Mouse (Mus musculus) CH12.LX (cell line): Measurements from ENCODE around the gene Col18a1. TPM values are rescaled to one million over a fixed set of nuclear protein-coding genes. Genes with fewer than 3 reads are reported as not detected.
A peak's percentile ranks its signal among the peaks of the same experiment; 100 is the strongest.

Experiments
- DNase-seq: peaks from one replicate; pipeline ENCODE4 v3.0.0-alpha.2; 2013; ENCODE audit errors: extremely low read depth
- H3K27ac ChIP-seq: 2 replicates; pipeline ENCODE4 v1.5.1; 2012; ENCODE audit warnings: low read depth, mild to moderate bottlenecking, control low read depth, moderate library complexity; ENCODE audit not compliant: insufficient read depth
- H3K27me3 ChIP-seq: replicated peaks from 2 replicates; pipeline ENCODE3; 2012; ENCODE audit warnings: inconsistent platforms
- H3K36me3 ChIP-seq, 2 experiments: replicated peaks in 1 of 2; 2 replicates each; pipeline versions ENCODE3 to v1.6.1; 2012; ENCODE audit warnings: inconsistent platforms in 1 of 2, low read length in 1 of 2, mild to moderate bottlenecking in 1 of 2, mixed read lengths in 1 of 2, moderate library complexity in 1 of 2; ENCODE audit not compliant: control insufficient read depth in 1 of 2, insufficient read depth in 1 of 2
- H3K4me1 ChIP-seq, 2 experiments: 2 replicates each; pipeline ENCODE4 v1.6.1; 2012; ENCODE audit warnings: inconsistent platforms in 1 of 2, moderate library complexity in 1 of 2; ENCODE audit not compliant: insufficient read depth in 2 of 2, control insufficient read depth in 1 of 2
- H3K4me2 ChIP-seq: 2 replicates; pipeline ENCODE4 v1.6.1; 2012; ENCODE audit warnings: low read depth, mild to moderate bottlenecking, control low read depth; ENCODE audit not compliant: poor library complexity, insufficient read depth, severe bottlenecking
- H3K4me3 ChIP-seq, 3 experiments: fragments of 150-350 bp in 1 of 3; sonication (generic) in 1 of 3; replicated peaks in 1 of 3; 2 replicates each; pipeline versions ENCODE3 to v1.5.1; 2011 to 2012; ENCODE audit warnings: low read depth in 2 of 3, low read length in 2 of 3, mild to moderate bottlenecking in 2 of 3, moderate library complexity in 2 of 3, control low read depth in 1 of 3, improper control_type of control experiment in 1 of 3, inconsistent platforms in 1 of 3, mixed read lengths in 1 of 3; ENCODE audit not compliant: poor library complexity in 1 of 3
- H3K79me2 ChIP-seq: replicated peaks from 2 replicates; pipeline ENCODE4 v1.6.1; 2012; ENCODE audit warnings: mild to moderate bottlenecking, moderate library complexity; ENCODE audit not compliant: control insufficient read depth, poor library complexity, insufficient read depth, severe bottlenecking; ENCODE audit errors: extremely low read depth
- H3K9ac ChIP-seq: 2 replicates; pipeline ENCODE4 v1.6.1; 2012; ENCODE audit warnings: low read depth, mild to moderate bottlenecking, control low read depth, moderate library complexity; ENCODE audit not compliant: insufficient read depth
- H3K9me3 ChIP-seq: replicated peaks from 2 replicates; pipeline ENCODE3; 2012; ENCODE audit warnings: low read length, inconsistent platforms, mixed read lengths
- CHD1 ChIP-seq: IDR thresholded peaks from 2 replicates; pipeline ENCODE4 v1.6.1; 2012; ENCODE audit warnings: low read depth, low read length, improper control_type of control experiment, inconsistent platforms
- CHD2 ChIP-seq: IDR thresholded peaks from 2 replicates; pipeline ENCODE4 v1.6.1; 2011; ENCODE audit warnings: low read length, improper control_type of control experiment
- CTCF ChIP-seq, 2 experiments: IDR thresholded peaks in 1 of 2; conservative IDR thresholded peaks in 1 of 2; 2 replicates each; pipeline ENCODE4 v1.5.1; 2011 to 2012; ENCODE audit warnings: low read depth in 2 of 2, low read length in 2 of 2, improper control_type of control experiment in 1 of 2, inconsistent platforms in 1 of 2, mild to moderate bottlenecking in 1 of 2, moderate library complexity in 1 of 2
- ELF1 ChIP-seq: IDR thresholded peaks from 2 replicates; pipeline ENCODE4 v1.6.1; 2014; ENCODE audit warnings: low read depth, mild to moderate bottlenecking, inconsistent platforms, low read length, improper control_type of control experiment
- GABPA ChIP-seq: IDR thresholded peaks from 2 replicates; pipeline ENCODE4 v1.6.1; 2012; ENCODE audit warnings: low read depth, low read length, improper control_type of control experiment, inconsistent platforms; ENCODE audit not compliant: insufficient replicate concordance
- JUND ChIP-seq: conservative IDR thresholded peaks from 2 replicates; pipeline ENCODE4 v1.6.1; 2011; ENCODE audit warnings: low read depth, low read length, improper control_type of control experiment
- KAT2A ChIP-seq: IDR thresholded peaks from 2 replicates; pipeline ENCODE4 v1.6.1; 2012; ENCODE audit warnings: low read length, improper control_type of control experiment, inconsistent platforms; ENCODE audit not compliant: insufficient replicate concordance
- MAX ChIP-seq: IDR thresholded peaks from 2 replicates; pipeline ENCODE4 v1.6.1; 2011; ENCODE audit warnings: low read length, improper control_type of control experiment
- MEF2A ChIP-seq: IDR thresholded peaks from 2 replicates; pipeline ENCODE4 v1.6.1; 2014; ENCODE audit warnings: low read depth, mild to moderate bottlenecking, inconsistent platforms, low read length, improper control_type of control experiment, borderline replicate concordance
- NELFE ChIP-seq: IDR thresholded peaks from 2 replicates; pipeline ENCODE4 v1.6.1; 2011; ENCODE audit warnings: low read depth, low read length, improper control_type of control experiment
- PAX5 ChIP-seq: IDR thresholded peaks from 2 replicates; pipeline ENCODE4 v1.6.1; 2012; ENCODE audit warnings: low read length, inconsistent platforms, mixed read lengths
- POLR2A ChIP-seq: IDR thresholded peaks from 2 replicates; pipeline ENCODE4 v1.6.1; 2011; ENCODE audit warnings: low read depth, mild to moderate bottlenecking, improper control_type of control experiment, low read length
- POLR2AphosphoS2 ChIP-seq: IDR thresholded peaks from 2 replicates; pipeline ENCODE4 v1.6.1; 2011; ENCODE audit warnings: low read depth, low read length, improper control_type of control experiment
- RAD21 ChIP-seq: IDR thresholded peaks from 2 replicates; pipeline ENCODE4 v1.6.1; 2011; ENCODE audit warnings: low read depth, mild to moderate bottlenecking, low read length, improper control_type of control experiment, moderate library complexity
- RCOR1 ChIP-seq: conservative IDR thresholded peaks from 2 replicates; pipeline ENCODE4 v1.6.1; 2012; ENCODE audit warnings: low read depth, mild to moderate bottlenecking, inconsistent platforms, low read length, improper control_type of control experiment
- USF1 ChIP-seq: IDR thresholded peaks from 2 replicates; pipeline ENCODE4 v1.6.1; 2014; ENCODE audit warnings: low read depth, mild to moderate bottlenecking, inconsistent platforms, low read length, improper control_type of control experiment
- ZC3H11A ChIP-seq: IDR thresholded peaks from 2 replicates; pipeline ENCODE4 v1.6.1; 2012; ENCODE audit warnings: low read depth, mild to moderate bottlenecking, inconsistent platforms, low read length, improper control_type of control experiment
- ZNF384 ChIP-seq: IDR thresholded peaks from 2 replicates; pipeline ENCODE4 v1.6.1; 2012; ENCODE audit warnings: low read depth, low read length, improper control_type of control experiment, inconsistent platforms
- dilution Hi-C: fragments of 300-500 bp; cut with MboI; formaldehyde crosslinking; loops from 2 replicates; pipeline ENCODE4 v1.14.3; 2020; ENCODE audit warnings: low sequenced_read_pairs; ENCODE audit not compliant: extremely low pct_unique_long_range_greater_than_20kb, extremely low pct_ligation_motif_present
- in situ Hi-C: fragments of 300-500 bp; cut with MboI; formaldehyde crosslinking; loops from 3 replicates; pipeline ENCODE4 v1.14.3; 2019; ENCODE audit warnings: low sequenced_read_pairs, low pct_ligation_motif_present, low pct_unique_long_range_greater_than_20kb, mixed read lengths
- polyA plus RNA-seq: library from polyadenylated mRNA; unstranded; fragments of >175 nt; gene quantifications from 2 replicates; pipeline ENCODE4 v1.2.1, GENCODE M21; 2012; ENCODE audit warnings: low read depth; ENCODE audit not compliant: insufficient read length
- total RNA-seq, 2 experiments: library from RNA; depleted of rRNA; stranded (reverse); fragments of 300-350 nt in 1 of 2; fragments of >200 nt in 1 of 2; gene quantifications; 2 replicates each; pipeline ENCODE4 v1.2.3; 2012 to 2014

Gene Col18a1
- total and polyA plus RNA-seq, 3 experiments: 0.17 to 14.5 (median 1.7) TPM

GRCm38 (mm10) chr10:77017662-77018061 lies 148.7 kb downstream of the Col18a1 start:
- Histone ChIP-seq H3K4me1 (no peaks in the 10 kb centered on the region; a peak in 1 of 4 replicates), H3K79me2 (no peaks in the 10 kb centered on the region), H3K27me3 (peaks cover 79% of the 10 kb centered on the region), H3K4me3 (no peak overlapping the region), H3K36me3 (no peaks in the 10 kb centered on the region), H3K9me3 (no peaks in the 10 kb centered on the region), H3K4me2 (no peak overlapping the region), H3K27ac (no peak overlapping the region), H3K9ac (no peak overlapping the region)
- no peak for TF ChIP-seq CHD1
- TF ChIP-seq CTCF (conservative IDR thresholded peaks at IDR 0.05 in 1 of 2, IDR thresholded peaks at IDR 0.05 in 1 of 2; ENCODE audit: low read depth in 2 of 2, low read length in 2 of 2): peak in 1 of 2 experiments; percentile 20; a peak in 2 of 4 replicates
- TF ChIP-seq GABPA: no peak
- in situ Hi-C loops (loop anchor here (25.0 kb wide), 1 partner anchor 180 kb away; no protein-coding TSS in a partner anchor), dilution Hi-C loops (no loop called here)
- no peak for DNase-seq

GRCm38 (mm10) chr10:77017061-77017460 lies 149.3 kb downstream of the Col18a1 start:
- H3K4me2 ChIP-seq: no peak overlapping the region
- no peaks in the 10 kb centered on the region for H3K9me3 ChIP-seq
- H3K36me3 ChIP-seq: no peaks in the 10 kb centered on the region
- no peak overlapping the region for H3K27ac ChIP-seq
- TF ChIP-seq MAX: no peak
- TF ChIP-seq JUND: no peak
- TF ChIP-seq GABPA: no peak
- TF ChIP-seq NELFE: no peak
- no peak for TF ChIP-seq RCOR1
- TF ChIP-seq ELF1: no peak
- TF ChIP-seq PAX5: no peak
- no peak for TF ChIP-seq ZC3H11A
- no peaks in the 10 kb centered on the region for H3K79me2 ChIP-seq
- no peak for DNase-seq
- in situ Hi-C loops (loop anchor here (25.0 kb wide), 1 partner anchor 180 kb away; no protein-coding TSS in a partner anchor), dilution Hi-C loops (no loop called here)
- no peak overlapping the region for H3K9ac ChIP-seq
- H3K4me1 ChIP-seq: no peaks in the 10 kb centered on the region; a peak in 1 of 4 replicates
- H3K27me3 ChIP-seq: peaks cover 77% of the 10 kb centered on the region
- no peak overlapping the region for H3K4me3 ChIP-seq

GRCm38 (mm10) chr10:77016499-77016898 lies 149.8 kb downstream of the Col18a1 start:
- TF ChIP-seq MAX (no peak), CHD2 (no peak), KAT2A (no peak), CTCF (conservative IDR thresholded peaks at IDR 0.05 in 1 of 2, IDR thresholded peaks at IDR 0.05 in 1 of 2; ENCODE audit: low read depth in 2 of 2, low read length in 2 of 2) (no peak), RCOR1 (no peak), ZNF384 (no peak), USF1 (no peak), ELF1 (no peak), GABPA (no peak), RAD21 (no peak), POLR2A (no peak), POLR2AphosphoS2 (no peak), MEF2A (no peak)
- no peak overlapping the region for H3K4me3 ChIP-seq
- no peak for DNase-seq
- dilution Hi-C loops (no loop called here), in situ Hi-C loops (loop anchor here (25.0 kb wide), 1 partner anchor 179 kb away; no protein-coding TSS in a partner anchor)
- H3K27ac ChIP-seq: no peak overlapping the region
- H3K9ac ChIP-seq: no peak overlapping the region
- no peak overlapping the region for H3K4me2 ChIP-seq
- H3K36me3 ChIP-seq: no peaks in the 10 kb centered on the region
- no peaks in the 10 kb centered on the region; a peak in 1 of 4 replicates for H3K4me1 ChIP-seq
- H3K79me2 ChIP-seq: no peaks in the 10 kb centered on the region
- no peaks in the 10 kb centered on the region for H3K9me3 ChIP-seq
- H3K27me3 ChIP-seq: peaks cover 77% of the 10 kb centered on the region
